In genomic region chr1:63442616-63443015, GRCm38 (mm10) we compare ENCODE assay signal across 27 mouse cellular contexts. TPM values are rescaled to one million over a fixed set of nuclear protein-coding genes. Genes with fewer than 3 reads are reported as not detected.
A peak's percentile ranks its signal among the peaks of the same experiment; 100 is the strongest.
DNase-seq lines count a peak whose midpoint lies in the region; TF ChIP-seq lines count a peak whose summit lies in the region.
"Had no signal": no experiment of that assay in that cellular context is flagged by ENCODE, and none has a peak within 500 bp of the region (broad histone marks: within the 10 kb centered on the region; RNA-seq: fewer than 3 reads in every experiment).

No protein-coding gene starts in this region.

- TF ChIP-seq POLR2A in CH12.LX (IDR thresholded peaks at IDR 0.05; ENCODE audit: low read depth, low read length): no peak

- H3K79me2 ChIP-seq in CH12.LX (replicated peaks; ENCODE audit: control insufficient read depth, extremely low read depth, insufficient read depth, poor library complexity, severe bottlenecking): no peaks in the 10 kb centered on the region

- no peak overlapping the region for H3K27ac ChIP-seq in CH12.LX (ENCODE audit: insufficient read depth, low read depth)
- H3K27ac ChIP-seq: embryonic facial prominence, embryonic 13.5 days; embryonic facial prominence, embryonic 15.5 days; forebrain, embryonic 13.5 days; forebrain, embryonic 15.5 days had no signal

- no peak for TF ChIP-seq CTCF in CH12.LX (conservative IDR thresholded peaks at IDR 0.05 in 1 of 2, IDR thresholded peaks at IDR 0.05 in 1 of 2; ENCODE audit: low read depth in 2 of 2, low read length in 2 of 2)

- TF ChIP-seq RAD21 in CH12.LX (IDR thresholded peaks at IDR 0.05; ENCODE audit: low read depth, low read length): no peak

- no peaks in the 10 kb centered on the region for H3K27me3 ChIP-seq in CH12.LX (replicated peaks)
- H3K27me3 ChIP-seq: forebrain, embryonic 13.5 days; forebrain, embryonic 15.5 days had no signal

- no peak overlapping the region for H3K4me3 ChIP-seq in CH12.LX (replicated peaks in 1 of 3; ENCODE audit: low read depth in 2 of 3, low read length in 2 of 3, poor library complexity in 1 of 3)
- H3K4me3 ChIP-seq: embryonic facial prominence, embryonic 13.5 days; embryonic facial prominence, embryonic 15.5 days; erythroblast, embryonic 14.5 days; forebrain, embryonic 13.5 days; forebrain, embryonic 15.5 days had no signal

- peaks cover 0 to 12% of the 10 kb centered on the region in 2 experiments; a peak in 2 of 4 replicates for H3K4me1 ChIP-seq in CH12.LX (ENCODE audit: control insufficient read depth in 1 of 2, insufficient read depth in 2 of 2)

- no peak overlapping the region for H3K9ac ChIP-seq in CH12.LX (ENCODE audit: insufficient read depth, low read depth)
- H3K9ac ChIP-seq: embryonic facial prominence, embryonic 13.5 days; embryonic facial prominence, embryonic 15.5 days; forebrain, embryonic 13.5 days; forebrain, embryonic 15.5 days; forebrain, postnatal 0 days had no signal

- dilution Hi-C loops in CH12.LX (cut with MboI; ENCODE audit: extremely low pct_ligation_motif_present, extremely low pct_unique_long_range_greater_than_20kb, low sequenced_read_pairs): no loop called here

- no peak overlapping the region for H3K4me2 ChIP-seq in CH12.LX (ENCODE audit: insufficient read depth, low read depth, poor library complexity, severe bottlenecking)
- H3K4me2 ChIP-seq: embryonic facial prominence, embryonic 13.5 days; embryonic facial prominence, embryonic 15.5 days; forebrain, embryonic 13.5 days; forebrain, embryonic 15.5 days had no signal

- in situ Hi-C loops in CH12.LX (cut with MboI; ENCODE audit: low pct_ligation_motif_present, low pct_unique_long_range_greater_than_20kb, low sequenced_read_pairs): no loop called here

- H3K36me3 ChIP-seq in CH12.LX (replicated peaks in 1 of 2; ENCODE audit: control insufficient read depth in 1 of 2, insufficient read depth in 1 of 2, low read length in 1 of 2): no peaks in the 10 kb centered on the region
- H3K36me3 ChIP-seq: embryonic facial prominence, embryonic 13.5 days; embryonic facial prominence, embryonic 15.5 days; forebrain, embryonic 15.5 days; G1E had no signal

- no peaks in the 10 kb centered on the region for H3K9me3 ChIP-seq in CH12.LX (replicated peaks; ENCODE audit: low read length)
- H3K9me3 ChIP-seq: embryonic facial prominence, embryonic 13.5 days; embryonic facial prominence, embryonic 15.5 days; forebrain, embryonic 13.5 days; forebrain, embryonic 15.5 days; G1E had no signal

- peak; percentile 8 for DNase-seq in heart, adult 11 months
- no peak for DNase-seq in heart, adult 9 months (ENCODE audit: low spot score in 2 of 2)
- DNase-seq in CH12.LX (ENCODE audit: extremely low read depth) (no peak), ES-CJ7 (ENCODE audit: low read depth, low spot score) (peak; percentile 54), R1 (ENCODE audit: low read depth, low spot score) (peak; percentile 74)
- DNase-seq in urinary bladder, postnatal 10 days (ENCODE audit: low spot score): no peak
- DNase-seq in frontal cortex, postnatal 14 days (ENCODE audit: low spot score in 2 of 2): no peak
- DNase-seq: adrenal gland, adult 2 months; adrenal gland, postnatal 10 days; adrenal gland, postnatal 25 days; B cell, adult 2 months; cerebellum, adult 11 months; cerebellum, adult 18-20 months; cerebellum, adult 8-10 months; cerebellum, adult 9-11 months; cerebellum, postnatal 14 days; cerebellum, postnatal 36 days; embryo, embryonic 11 days; forebrain, postnatal 0 days had no signal

- TF ChIP-seq EP300 in CH12.LX (IDR thresholded peaks at IDR 0.05; ENCODE audit: low read length): no peak

TF ChIP-seq in CH12.LX, 34 proteins besides CTCF, POLR2A, EP300 and RAD21:
- TF ChIP-seq KAT2A (IDR thresholded peaks at IDR 0.05; ENCODE audit: insufficient replicate concordance, low read length) (no peak), MAFK (IDR thresholded peaks at IDR 0.05; ENCODE audit: insufficient replicate concordance, low read length) (0 out of 2 replicates have a peak, but pooled peaks have one; percentile 32), SMC3 (IDR thresholded peaks at IDR 0.05; ENCODE audit: low read depth, low read length) (no peak), TCF12 (IDR thresholded peaks at IDR 0.05; ENCODE audit: low read depth, low read length) (no peak), ZMIZ1 (IDR thresholded peaks at IDR 0.05; ENCODE audit: low read depth, low read length) (no peak), TBP (conservative IDR thresholded peaks at IDR 0.05; ENCODE audit: low read depth, low read length) (no peak), ZKSCAN1 (IDR thresholded peaks at IDR 0.05; ENCODE audit: borderline replicate concordance, low read depth, low read length) (no peak), HCFC1 (IDR thresholded peaks at IDR 0.05; ENCODE audit: low read depth, low read length) (no peak)

RNA-seq across cellular contexts. Expression of gene Adam23, which starts 3.1 kb away (rescaled TPM):
- total RNA-seq in CH12.LX (2012; rRNA removed): 0.04 TPM in 1 of 2 replicates, not detected in the other
- not detected in 2 replicates for total RNA-seq in CH12.LX (2014; rRNA removed)
- polyA plus RNA-seq in CH12.LX (2012; ENCODE audit: insufficient read length, low read depth): not detected in 2 replicates
- total RNA-seq: common myeloid progenitor, adult 5-6 weeks had no signal
- polyA plus RNA-seq: erythroblast, embryonic 14.5 days; G1E; Patski had no signal

Comparison
In these comparisons a context has a peak if more than half of its experiments do, and no peak if none do; other contexts are left out.
1. DNase-seq: peak in heart, adult 11 months (single experiment), ES-CJ7 (single experiment) and R1 (single experiment); none in heart, adult 9 months (0 of 2), CH12.LX (single experiment), urinary bladder, postnatal 10 days (single experiment) and frontal cortex, postnatal 14 days (0 of 2).